Mouse (Mus musculus) left cerebral cortex, adult 8-10 months (tissue): ENCODE data around the gene Rhbdf2. TPM values are rescaled to one million over a fixed set of nuclear protein-coding genes. Genes with fewer than 3 reads are reported as not detected.
A peak's percentile ranks its signal among the peaks of the same experiment; 100 is the strongest.
"Not testable (repeated sequence)": the region's sequence is repeated elsewhere in the genome, so short reads cannot be mapped to it uniquely, and the experiment has no call there.

ENCODE experiments used
- DNase-seq, 2 experiments: peaks; one replicate each; pipeline ENCODE4 v3.0.0; 2022; ENCODE audit warnings: low spot score in 2 of 2
- total RNA-seq, 4 experiments: library from RNA; stranded (reverse); gene quantifications; 2 replicates each; pipeline ENCODE4 v1.2.4; 2022

The Rhbdf2 gene
- total RNA-seq, 4 experiments from 2014 or later = 1.1 to 1.6 (median 1.3) TPM

- DNase-seq = no peak
These were observed 6.7 kb downstream of the Rhbdf2 start for GRCm38 (mm10) chr11:116620073-116620472.

GRCm38 (mm10) chr11:116619561-116619960 is 7.3 kb downstream of the Rhbdf2 start:
- no peak for DNase-seq

GRCm38 (mm10) chr11:116619156-116619555 is 7.7 kb downstream of the Rhbdf2 start:
- no peak for DNase-seq

GRCm38 (mm10) chr11:116618666-116619065 is 8.2 kb downstream of the Rhbdf2 start:
- no peak for DNase-seq

- DNase-seq = peak in 1 of 2 experiments; percentile 34
These were observed 9.2 kb downstream of the Rhbdf2 start for GRCm38 (mm10) chr11:116617641-116618040.

GRCm38 (mm10) chr11:116616438-116617118 is 10.2 kb downstream of the Rhbdf2 start:
- DNase-seq = no peak

GRCm38 (mm10) chr11:116615735-116616437 is 10.9 kb downstream of the Rhbdf2 start:
- no peak for DNase-seq

GRCm38 (mm10) chr11:116613234-116613633 is 13.6 kb downstream of the Rhbdf2 start:
- DNase-seq = no peak

GRCm38 (mm10) chr11:116612554-116612953 is 14.3 kb downstream of the Rhbdf2 start:
- no peak for DNase-seq

GRCm38 (mm10) chr11:116611883-116612282 is 14.9 kb downstream of the Rhbdf2 start:
- DNase-seq = no peak

GRCm38 (mm10) chr11:116611168-116611567 is 15.7 kb downstream of the Rhbdf2 start:
- not testable (repeated sequence) for DNase-seq

- no peak for DNase-seq
These were observed 16.7 kb downstream of the Rhbdf2 start for GRCm38 (mm10) chr11:116609965-116610630.

GRCm38 (mm10) chr11:116607717-116608116 is 19.1 kb downstream of the Rhbdf2 start:
- DNase-seq = no peak

GRCm38 (mm10) chr11:116604097-116604496 is 22.7 kb downstream of the Rhbdf2 start:
- DNase-seq = no peak

GRCm38 (mm10) chr11:116603339-116603738 is 23.5 kb downstream of the Rhbdf2 start:
- no peak for DNase-seq

GRCm38 (mm10) chr11:116602043-116602442 is 24.8 kb downstream of the Rhbdf2 start:
- DNase-seq = no peak

- no peak for DNase-seq
These were observed 25.7 kb downstream of the Rhbdf2 start for GRCm38 (mm10) chr11:116601166-116601565.

- no peak for DNase-seq
These were observed 27.6 kb downstream of the Rhbdf2 start for GRCm38 (mm10) chr11:116599230-116599629.

GRCm38 (mm10) chr11:116598193-116598592 is 28.6 kb downstream of the Rhbdf2 start:
- no peak for DNase-seq

- DNase-seq = no peak
These were observed 30.1 kb downstream of the Rhbdf2 start for GRCm38 (mm10) chr11:116596766-116597165.

GRCm38 (mm10) chr11:116593345-116593744 is 33.5 kb downstream of the Rhbdf2 start:
- no peak for DNase-seq

- peak; percentile 85 to 98 for DNase-seq
These were observed 34.4 kb downstream of the Rhbdf2 start for GRCm38 (mm10) chr11:116592428-116592827.
